Comparison of ENCODE assay signal across 15 mouse cellular contexts in genomic region chr8:124278956-124279689, GRCm38 (mm10). TPM values are rescaled to one million over a fixed set of nuclear protein-coding genes. Genes with fewer than 3 reads are reported as not detected.
DNase-seq lines count a peak whose midpoint lies in the region; ATAC-seq and TF ChIP-seq lines count a peak whose summit lies in the region.
"Had no signal": no experiment of that assay in that cellular context is flagged by ENCODE, and none has a peak within 500 bp of the region (broad histone marks: within the 10 kb centered on the region; RNA-seq: fewer than 3 reads in every experiment).

No protein-coding gene starts in this region.

- H3K4me3 ChIP-seq in intestine, embryonic 15.5 days (replicated peaks) = no peak overlapping the region
- no peak overlapping the region for H3K4me3 ChIP-seq in intestine, postnatal 0 days (ENCODE audit: low read depth, low read length)
- no peak overlapping the region for H3K4me3 ChIP-seq in midbrain, embryonic 10.5 days
- no peak overlapping the region for H3K4me3 ChIP-seq in midbrain, embryonic 16.5 days (ENCODE audit: low read depth, low read length)
- no peak overlapping the region for H3K4me3 ChIP-seq in liver, embryonic 14.5 days (ENCODE audit: insufficient read depth in 1 of 2, low read depth in 2 of 2, low read length in 2 of 2)
- H3K4me3 ChIP-seq: hindbrain, embryonic 13.5 days; limb, embryonic 10.5 days had no signal

- peaks cover 36% of the 10 kb centered on the region for H3K4me1 ChIP-seq in intestine, embryonic 15.5 days (replicated peaks)
- H3K4me1 ChIP-seq in intestine, postnatal 0 days (replicated peaks; ENCODE audit: control insufficient read depth, insufficient read depth, low read length) = peaks cover 7% of the 10 kb centered on the region; the same call in 1 of the 2 replicates
- H3K4me1 ChIP-seq in midbrain, embryonic 10.5 days = peaks cover 87% of the 10 kb centered on the region
- peaks cover 45% of the 10 kb centered on the region for H3K4me1 ChIP-seq in midbrain, embryonic 16.5 days (ENCODE audit: control insufficient read depth, insufficient read depth, low read length)
- H3K4me1 ChIP-seq in liver, embryonic 14.5 days (replicated peaks; ENCODE audit: control insufficient read depth in 2 of 2, insufficient read depth in 2 of 2, low read length in 1 of 2) = peaks cover 0 to 13% of the 10 kb centered on the region in 2 experiments; a peak in 1 of 4 replicates

- DNase-seq in midbrain, embryonic 10.5 days (ENCODE audit: low spot score) = no peak
- no peak for DNase-seq in liver, embryonic 14.5 days (ENCODE audit: low read depth in 3 of 3, low spot score in 3 of 3)
- DNase-seq in frontal cortex, postnatal 14 days (ENCODE audit: low spot score in 2 of 2) = no peak
- no peak for DNase-seq in frontal cortex, postnatal 36 days (ENCODE audit: low spot score in 2 of 2)
- no peak for DNase-seq in cerebellum, adult 9-11 months
- DNase-seq: cerebellum, adult 8-10 months; gastrocnemius, postnatal 36 days; lung, postnatal 10 days; thymus, postnatal 14 days had no signal

- H3K27ac ChIP-seq in intestine, embryonic 15.5 days = no peak overlapping the region
- no peak overlapping the region for H3K27ac ChIP-seq in intestine, postnatal 0 days (ENCODE audit: low read depth, low read length)
- peak overlapping the region; percentile 68; the same call in 1 of the 2 replicates for H3K27ac ChIP-seq in midbrain, embryonic 10.5 days (replicated peaks)
- H3K27ac ChIP-seq in midbrain, embryonic 16.5 days (ENCODE audit: low read length) = no peak overlapping the region
- no peak overlapping the region for H3K27ac ChIP-seq in liver, embryonic 14.5 days
- H3K27ac ChIP-seq: limb, embryonic 10.5 days had no signal

- no peaks in the 10 kb centered on the region for H3K27me3 ChIP-seq in intestine, embryonic 15.5 days (replicated peaks)
- no peaks in the 10 kb centered on the region for H3K27me3 ChIP-seq in intestine, postnatal 0 days (replicated peaks; ENCODE audit: control insufficient read depth, insufficient read depth, low read length)
- no peaks in the 10 kb centered on the region for H3K27me3 ChIP-seq in midbrain, embryonic 10.5 days (ENCODE audit: low read depth, poor library complexity, severe bottlenecking)
- no peaks in the 10 kb centered on the region for H3K27me3 ChIP-seq in midbrain, embryonic 16.5 days (ENCODE audit: control insufficient read depth, insufficient read depth, low read depth, low read length)
- H3K27me3 ChIP-seq in liver, embryonic 14.5 days (ENCODE audit: control insufficient read depth, insufficient read depth, low read length) = no peaks in the 10 kb centered on the region
- H3K27me3 ChIP-seq: hindbrain, embryonic 13.5 days had no signal

- no peak overlapping the region for H3K4me2 ChIP-seq in intestine, embryonic 15.5 days (replicated peaks)
- no peak overlapping the region for H3K4me2 ChIP-seq in intestine, postnatal 0 days (replicated peaks; ENCODE audit: low read depth)
- no peak overlapping the region for H3K4me2 ChIP-seq in midbrain, embryonic 16.5 days (ENCODE audit: low read length)
- peak overlapping the region; percentile 19 for H3K4me2 ChIP-seq in liver, embryonic 14.5 days (ENCODE audit: low read depth)
- H3K4me2 ChIP-seq: hindbrain, embryonic 13.5 days had no signal

- WGBS in intestine, embryonic 15.5 days = 63% methylated on average over 7 of the region's 7 CpGs
- 56% methylated on average over 7 of the region's 7 CpGs for WGBS in intestine, postnatal 0 days
- 93% methylated on average over 7 of the region's 7 CpGs for WGBS in midbrain, embryonic 10.5 days
- 79% methylated on average over 7 of the region's 7 CpGs for WGBS in midbrain, embryonic 16.5 days
- WGBS in liver, embryonic 14.5 days (ENCODE audit: insufficient replicate concordance) = 42% methylated on average over 7 of the region's 7 CpGs

- ATAC-seq in intestine, embryonic 15.5 days = peak; percentile 52
- no peak for ATAC-seq in intestine, postnatal 0 days
- ATAC-seq in midbrain, embryonic 16.5 days = no peak
- ATAC-seq in liver, embryonic 14.5 days (ENCODE audit: insufficient read depth) = no peak
- ATAC-seq: forebrain, embryonic 14.5 days had no signal

- H3K9me3 ChIP-seq in intestine, embryonic 15.5 days = no peaks in the 10 kb centered on the region
- H3K9me3 ChIP-seq in intestine, postnatal 0 days (ENCODE audit: control insufficient read depth) = no peaks in the 10 kb centered on the region
- H3K9me3 ChIP-seq in midbrain, embryonic 10.5 days (replicated peaks) = 0 out of 2 replicates have a peak, but pooled peaks cover 7% of the 10 kb centered on the region
- H3K9me3 ChIP-seq in midbrain, embryonic 16.5 days (replicated peaks; ENCODE audit: control insufficient read depth, low read length, poor library complexity, severe bottlenecking) = no peaks in the 10 kb centered on the region
- H3K9me3 ChIP-seq in liver, embryonic 14.5 days (ENCODE audit: control insufficient read depth, low read length) = no peaks in the 10 kb centered on the region
- H3K9me3 ChIP-seq: hindbrain, embryonic 13.5 days; limb, embryonic 10.5 days had no signal

- no peak overlapping the region for H3K9ac ChIP-seq in intestine, embryonic 15.5 days
- H3K9ac ChIP-seq in intestine, postnatal 0 days (ENCODE audit: low read depth, low read length) = no peak overlapping the region
- no peak overlapping the region for H3K9ac ChIP-seq in midbrain, embryonic 16.5 days (ENCODE audit: low read depth, low read length)
- H3K9ac ChIP-seq in liver, embryonic 14.5 days (replicated peaks) = no peak overlapping the region
- H3K9ac ChIP-seq: hindbrain, embryonic 13.5 days had no signal

- H3K36me3 ChIP-seq in intestine, embryonic 15.5 days = peaks cover 4% of the 10 kb centered on the region; the same call in 1 of the 2 replicates
- peaks cover 11% of the 10 kb centered on the region; the same call in 1 of the 2 replicates for H3K36me3 ChIP-seq in intestine, postnatal 0 days (ENCODE audit: control insufficient read depth, insufficient read depth)
- H3K36me3 ChIP-seq in midbrain, embryonic 10.5 days = peaks cover 16% of the 10 kb centered on the region
- no peaks in the 10 kb centered on the region for H3K36me3 ChIP-seq in midbrain, embryonic 16.5 days (ENCODE audit: control insufficient read depth, insufficient read depth, low read length)
- no peaks in the 10 kb centered on the region for H3K36me3 ChIP-seq in liver, embryonic 14.5 days (replicated peaks; ENCODE audit: control insufficient read depth, insufficient read depth, low read depth)

- TF ChIP-seq CTCF in intestine, postnatal 0 days (IDR thresholded peaks at IDR 0.05; ENCODE audit: low read depth) = no peak
- no peak for TF ChIP-seq CTCF in liver, embryonic 14.5 days (IDR thresholded peaks at IDR 0.05; ENCODE audit: low read depth)

- no peak for TF ChIP-seq EP300 in liver, embryonic 14.5 days (IDR thresholded peaks at IDR 0.05; ENCODE audit: low read depth)

RNA-seq across cellular contexts. Expression of gene Galnt2, which starts 47.9 kb away (rescaled TPM):
- 58.8 and 66.9 TPM in 2 replicates for polyA plus RNA-seq in intestine, embryonic 15.5 days (2015; fragmentation: Nextera tagmentation; extraction: Ambion mirVana)
- polyA plus RNA-seq in intestine, postnatal 0 days (2015; fragmentation: Nextera tagmentation; extraction: Ambion mirVana) = 44.0 and 48.7 TPM in 2 replicates
- 35.3 and 47.5 TPM in 2 replicates for polyA plus RNA-seq in midbrain, embryonic 10.5 days (2016; fragmentation: Nextera tagmentation; extraction: Ambion mirVana)
- 45.7 and 49.0 TPM in 2 replicates for polyA plus RNA-seq in midbrain, embryonic 16.5 days (2015; fragmentation: Nextera tagmentation; extraction: Ambion mirVana)
- 3.7 and 6.6 TPM in 2 replicates for polyA plus RNA-seq in liver, embryonic 14.5 days (2012; rRNA removed)
- polyA plus RNA-seq in liver, embryonic 14.5 days (2014; fragmentation: Nextera tagmentation; extraction: Ambion mirVana) = 19.2 and 21.5 TPM in 2 replicates
